Mouse (Mus musculus) thymus, adult 2 months (tissue): ENCODE data around the gene Gal.

ENCODE experiments used
- CTCF ChIP-seq: fragments of 200-500 bp; IDR thresholded peaks from 2 replicates; pipeline ENCODE4 v1.5.1; 2012; ENCODE audit warnings: mild to moderate bottlenecking, control low read depth, low read length, moderate library complexity, borderline replicate concordance; ENCODE audit not compliant: control insufficient read depth, poor library complexity, insufficient read depth; ENCODE audit errors: extremely low read depth
- POLR2A ChIP-seq: fragments of 200-500 bp; IDR thresholded peaks from 2 replicates; pipeline ENCODE4 v1.6.1; 2012; ENCODE audit warnings: mild to moderate bottlenecking, low read length, control low read depth, moderate library complexity; ENCODE audit not compliant: control insufficient read depth, poor library complexity, insufficient read depth; ENCODE audit errors: extremely low read depth

- no peak for TF ChIP-seq POLR2A
- no peak for TF ChIP-seq CTCF
These were observed 23.6 kb upstream of the Gal start for GRCm38 (mm10) chr19:3437980-3438379.
